Comparison of ENCODE assay signal across 8 mouse cellular contexts in genomic region chr2:120970559-120971080, GRCm38 (mm10). TPM values are rescaled to one million over a fixed set of nuclear protein-coding genes. Genes with fewer than 3 reads are reported as not detected.
DNase-seq lines count a peak whose midpoint lies in the region; ATAC-seq and TF ChIP-seq lines count a peak whose summit lies in the region.

Gene Ubr1, minus strand, starts transcription at chr2:120970715.

- H3K79me2 ChIP-seq in C2C12 (ENCODE audit: control insufficient read depth, insufficient read depth), result peaks cover 49% of the 10 kb centered on the region

- peak within 1 kb of the TSS; percentile 42 for H3K27ac ChIP-seq in embryonic fibroblast, embryonic 13.5 days (ENCODE audit: insufficient read depth, low read length)
- peak within 1 kb of the TSS; percentile 97 for H3K27ac ChIP-seq in heart, embryonic 10.5 days
- peak within 1 kb of the TSS; percentile 74; the same call in 1 of the 2 replicates for H3K27ac ChIP-seq in kidney, embryonic 14.5 days (ENCODE audit: low read depth, low read length)
- H3K27ac ChIP-seq in limb, embryonic 15.5 days, result peak within 1 kb of the TSS; percentile 81
- peak within 1 kb of the TSS; percentile 86 for H3K27ac ChIP-seq in midbrain, postnatal 0 days (ENCODE audit: low read depth, low read length)

- peak within 1 kb of the TSS; percentile 81 for H3ac ChIP-seq in C2C12 (ENCODE audit: control insufficient read depth, insufficient read length, low read depth)

- H3K79me3 ChIP-seq in C2C12 (ENCODE audit: low read depth), result peaks cover 36% of the 10 kb centered on the region

- no peaks in the 10 kb centered on the region for H3K9me3 ChIP-seq in heart, embryonic 10.5 days
- no peaks in the 10 kb centered on the region for H3K9me3 ChIP-seq in kidney, embryonic 14.5 days (ENCODE audit: control insufficient read depth, low read length)
- H3K9me3 ChIP-seq in limb, embryonic 15.5 days, result no peaks in the 10 kb centered on the region
- H3K9me3 ChIP-seq in midbrain, postnatal 0 days (ENCODE audit: low read length), result no peaks in the 10 kb centered on the region

- no peak for TF ChIP-seq CTCF in C2C12 (IDR thresholded peaks at IDR 0.05; ENCODE audit: control insufficient read depth, insufficient read depth, insufficient read length)
- TF ChIP-seq CTCF in embryonic fibroblast, embryonic 13.5 days (IDR thresholded peaks at IDR 0.05; ENCODE audit: borderline replicate concordance, insufficient read depth, low read length), result no peak
- peak; percentile 30 for TF ChIP-seq CTCF in midbrain, postnatal 0 days (IDR thresholded peaks at IDR 0.05)

- peak within 1 kb of the TSS; percentile 91 for H3K4me3 ChIP-seq in C2C12 (ENCODE audit: insufficient read depth, poor library complexity, severe bottlenecking)
- peak within 1 kb of the TSS; percentile 97 for H3K4me3 ChIP-seq in embryonic fibroblast, embryonic 13.5 days (ENCODE audit: insufficient read depth, low read length)
- H3K4me3 ChIP-seq in heart, embryonic 10.5 days, result peak within 1 kb of the TSS; percentile 92
- peak within 1 kb of the TSS; percentile 88 for H3K4me3 ChIP-seq in kidney, embryonic 14.5 days (ENCODE audit: low read length)
- H3K4me3 ChIP-seq in limb, embryonic 15.5 days, result peak within 1 kb of the TSS; percentile 76
- peak within 1 kb of the TSS; percentile 74 for H3K4me3 ChIP-seq in midbrain, postnatal 0 days (ENCODE audit: low read depth, low read length)

- peak; percentile 87 for ATAC-seq in kidney, embryonic 14.5 days (ENCODE audit: low FRiP score, low TSS enrichment)
- ATAC-seq in limb, embryonic 15.5 days (ENCODE audit: insufficient number of reproducible peaks, low FRiP score, low TSS enrichment, low read depth), result peak; percentile 80
- ATAC-seq in midbrain, postnatal 0 days (ENCODE audit: low FRiP score), result peak; percentile 93

- no peaks in the 10 kb centered on the region for H3K27me3 ChIP-seq in C2C12 (ENCODE audit: control insufficient read depth, insufficient read depth, insufficient read length)
- no peaks in the 10 kb centered on the region for H3K27me3 ChIP-seq in heart, embryonic 10.5 days (ENCODE audit: insufficient read depth, poor library complexity, severe bottlenecking)
- H3K27me3 ChIP-seq in kidney, embryonic 14.5 days (ENCODE audit: control insufficient read depth, insufficient read depth, low read length), result no peaks in the 10 kb centered on the region
- H3K27me3 ChIP-seq in limb, embryonic 15.5 days, result peaks cover 5% of the 10 kb centered on the region; the same call in 1 of the 2 replicates
- H3K27me3 ChIP-seq in midbrain, postnatal 0 days (ENCODE audit: insufficient read depth, low read length), result no peaks in the 10 kb centered on the region

- TF ChIP-seq POLR2A in embryonic fibroblast, embryonic 13.5 days (IDR thresholded peaks at IDR 0.05; ENCODE audit: low read depth, low read length), result peak; percentile 94

- WGBS in heart, embryonic 10.5 days, result under 1% methylated on average over 39 of the region's 39 CpGs
- WGBS in kidney, embryonic 14.5 days, result under 1% methylated on average over 39 of the region's 39 CpGs
- WGBS in limb, embryonic 15.5 days, result under 1% methylated on average over 39 of the region's 39 CpGs
- WGBS in midbrain, postnatal 0 days, result 1% methylated on average over 39 of the region's 39 CpGs

- peak within 1 kb of the TSS; percentile 65 for H3K4me2 ChIP-seq in kidney, embryonic 14.5 days (replicated peaks; ENCODE audit: low read depth, low read length)
- H3K4me2 ChIP-seq in limb, embryonic 15.5 days, result peak within 1 kb of the TSS; percentile 56
- H3K4me2 ChIP-seq in midbrain, postnatal 0 days (ENCODE audit: low read depth, low read length, poor library complexity, severe bottlenecking), result peak within 1 kb of the TSS; percentile 76

- no peaks in the 10 kb centered on the region; the same call in 1 of the 2 replicates for H3K4me1 ChIP-seq in embryonic fibroblast, embryonic 13.5 days (ENCODE audit: control insufficient read depth, insufficient read depth, low read length)
- H3K4me1 ChIP-seq in heart, embryonic 10.5 days, result peaks cover 12% of the 10 kb centered on the region
- peaks cover 8% of the 10 kb centered on the region; the same call in 1 of the 2 replicates for H3K4me1 ChIP-seq in kidney, embryonic 14.5 days (ENCODE audit: control insufficient read depth, insufficient read depth, low read length)
- H3K4me1 ChIP-seq in limb, embryonic 15.5 days, result peaks cover 4% of the 10 kb centered on the region; the same call in 1 of the 2 replicates
- peaks cover 7% of the 10 kb centered on the region; the same call in 1 of the 2 replicates for H3K4me1 ChIP-seq in midbrain, postnatal 0 days (ENCODE audit: insufficient read depth, low read length)

- DNase-seq in brain, adult 2 months (ENCODE audit: low read depth, low spot score), result peak; percentile 96
- DNase-seq in heart, embryonic 10.5 days (ENCODE audit: low spot score), result peak; percentile 96
- DNase-seq in midbrain, postnatal 0 days (ENCODE audit: low spot score), result peak; percentile 95
- DNase-seq in spleen, postnatal 10 days (ENCODE audit: low spot score in 2 of 2), result peak; percentile 84 to 92

- peaks cover 8% of the 10 kb centered on the region for H3K36me3 ChIP-seq in C2C12 (ENCODE audit: control insufficient read depth, insufficient read depth)
- H3K36me3 ChIP-seq in heart, embryonic 10.5 days, result no peaks in the 10 kb centered on the region
- no peaks in the 10 kb centered on the region; the same call in 1 of the 2 replicates for H3K36me3 ChIP-seq in kidney, embryonic 14.5 days (ENCODE audit: control insufficient read depth, insufficient read depth, low read length)
- no peaks in the 10 kb centered on the region for H3K36me3 ChIP-seq in limb, embryonic 15.5 days
- H3K36me3 ChIP-seq in midbrain, postnatal 0 days (ENCODE audit: insufficient read depth, low read length), result no peaks in the 10 kb centered on the region

- H3K9ac ChIP-seq in kidney, embryonic 14.5 days (ENCODE audit: low read depth, low read length), result peak within 1 kb of the TSS; percentile 92
- peak within 1 kb of the TSS; percentile 53 for H3K9ac ChIP-seq in limb, embryonic 15.5 days
- peak within 1 kb of the TSS; percentile 90 for H3K9ac ChIP-seq in midbrain, postnatal 0 days (replicated peaks; ENCODE audit: low read length, poor library complexity, severe bottlenecking)

TF ChIP-seq in C2C12, 6 proteins besides CTCF, POLR2A, EP300 and RAD21:
- TF ChIP-seq MAX (IDR thresholded peaks at IDR 0.05) (no peak), MYOG (IDR thresholded peaks at IDR 0.05; ENCODE audit: control insufficient read depth, extremely low read depth, insufficient read length) (no peak), USF1 (IDR thresholded peaks at IDR 0.05; ENCODE audit: low read depth) (no peak), MYOD1 (IDR thresholded peaks at IDR 0.05; ENCODE audit: control insufficient read depth, insufficient read length, low read depth) (no peak)

RNA-seq across cellular contexts. Expression of gene Ubr1, which starts in this region (rescaled TPM):
- polyA plus RNA-seq in C2C12 (2012; fragmentation: generic; extraction: Trizol), result 5.6 TPM
- 24.8 and 25.4 TPM in 2 replicates for polyA plus RNA-seq in embryonic fibroblast, embryonic 13.5 days (2011; ENCODE audit: insufficient read length, low read depth, missing spikeins)
- polyA plus RNA-seq in heart, embryonic 10.5 days (2016; fragmentation: Nextera tagmentation; extraction: Ambion mirVana), result 22.6 and 22.7 TPM in 2 replicates
- polyA plus RNA-seq in kidney, embryonic 14.5 days (2014; fragmentation: Nextera tagmentation; extraction: Ambion mirVana), result 17.9 and 30.5 TPM in 2 replicates
- 21.8 and 25.5 TPM in 2 replicates for polyA plus RNA-seq in limb, embryonic 15.5 days (2015; fragmentation: Nextera tagmentation; extraction: Ambion mirVana)
- 31.0 and 34.0 TPM in 2 replicates for total RNA-seq in midbrain, postnatal 0 days (2014; rRNA removed)
- 24.5 and 28.0 TPM in 2 replicates for polyA plus RNA-seq in midbrain, postnatal 0 days (2015; fragmentation: Nextera tagmentation; extraction: Ambion mirVana)

Comparison
In these comparisons a context has a peak if more than half of its experiments do, and no peak if none do; other contexts are left out.
1. Peak in every context shown above with its lines: DNase-seq, ATAC-seq, H3K4me3 ChIP-seq and H3K27ac ChIP-seq.
2. H3K27ac ChIP-seq: peak in every context shown above with its lines; median percentile 97 in heart, embryonic 10.5 days; 86 in midbrain, postnatal 0 days; 81 in limb, embryonic 15.5 days; 74 in kidney, embryonic 14.5 days; 42 in embryonic fibroblast, embryonic 13.5 days.